Mouse (Mus musculus): Measurements from ENCODE around the gene Senp1.

- TF ChIP-seq POLR2A (IDR thresholded peaks at IDR 0.05; ENCODE audit: low read depth, low read length) = no peak
- TF ChIP-seq CTCF (IDR thresholded peaks at IDR 0.05; ENCODE audit: extremely low read depth, insufficient read length, insufficient replicate concordance, low read depth, low read length) = no peak
These were observed 92.0 kb downstream of the Senp1 start for GRCm38 (mm10) chr15:98001321-98002112.
